Mouse (Mus musculus): Measurements from ENCODE around the gene Dse. TPM values are rescaled to one million over a fixed set of nuclear protein-coding genes. Genes with fewer than 3 reads are reported as not detected.

Gene Dse
- total RNA-seq, 2 experiments from 2014 or later: 0.79 to 1.3 TPM

DNA sequence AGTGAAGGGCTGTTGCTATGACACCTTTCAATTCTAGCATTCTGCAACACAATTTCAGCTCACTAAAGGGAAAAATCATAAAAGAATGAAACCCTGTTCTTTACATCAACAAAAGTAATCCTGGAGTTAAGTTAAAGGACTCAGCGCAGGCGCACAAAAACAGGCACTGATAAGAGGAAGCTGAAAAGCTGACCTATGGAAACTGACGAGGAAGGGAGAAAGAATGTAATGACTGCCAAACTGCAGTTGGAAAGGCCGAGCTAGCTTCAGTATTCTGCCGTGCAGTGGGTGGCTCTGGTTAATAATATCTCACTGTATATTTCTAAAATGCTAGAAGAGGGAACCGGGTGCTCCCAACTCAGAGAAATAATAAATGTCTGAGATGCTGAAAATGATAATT, 69.5 kb downstream of the Dse start:
- peak; percentile 58 for ATAC-seq (replicated peaks; ENCODE audit: poor library complexity)

DNA sequence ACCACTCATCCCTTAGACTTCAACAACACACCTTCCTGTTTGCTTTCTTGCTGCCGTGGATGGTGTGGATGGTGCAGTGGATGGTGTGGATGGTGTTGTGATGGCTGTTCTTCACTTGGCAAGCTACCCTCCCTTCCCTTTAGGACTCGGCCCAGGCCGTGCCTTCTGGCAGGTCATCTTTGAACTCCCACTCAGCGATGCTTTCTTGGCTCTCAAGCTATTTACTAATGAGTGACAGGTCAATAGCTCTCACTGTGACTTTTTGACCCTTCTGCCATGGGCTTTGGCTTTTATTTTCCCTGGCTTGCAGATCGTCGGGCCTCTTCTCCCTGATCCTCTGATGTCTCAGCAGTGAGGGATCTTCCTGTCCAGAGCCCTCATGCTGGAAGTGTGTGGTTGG, 71.1 kb downstream of the Dse start:
- ATAC-seq (replicated peaks; ENCODE audit: poor library complexity): no peak

DNA sequence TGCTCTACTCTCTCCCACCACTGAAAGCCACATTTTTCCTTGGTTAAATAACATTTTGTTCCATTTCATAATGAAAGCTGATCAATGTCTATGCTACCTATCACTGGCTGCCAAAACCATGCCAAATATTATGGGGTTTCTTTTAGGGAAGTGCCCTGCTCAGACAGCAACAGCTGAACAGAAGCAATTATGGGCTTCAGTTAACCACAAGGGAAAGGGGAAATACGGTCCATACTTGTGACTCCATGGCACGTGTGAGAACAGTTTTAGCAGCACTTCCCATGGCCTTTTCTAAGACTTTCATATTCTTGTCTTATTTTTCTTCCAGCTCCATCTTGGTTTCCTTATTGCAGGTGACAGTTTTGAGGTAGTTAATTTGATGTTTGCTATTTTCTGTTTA, 76.2 kb downstream of the Dse start:
- ATAC-seq (replicated peaks; ENCODE audit: poor library complexity): peak; percentile 79

DNA sequence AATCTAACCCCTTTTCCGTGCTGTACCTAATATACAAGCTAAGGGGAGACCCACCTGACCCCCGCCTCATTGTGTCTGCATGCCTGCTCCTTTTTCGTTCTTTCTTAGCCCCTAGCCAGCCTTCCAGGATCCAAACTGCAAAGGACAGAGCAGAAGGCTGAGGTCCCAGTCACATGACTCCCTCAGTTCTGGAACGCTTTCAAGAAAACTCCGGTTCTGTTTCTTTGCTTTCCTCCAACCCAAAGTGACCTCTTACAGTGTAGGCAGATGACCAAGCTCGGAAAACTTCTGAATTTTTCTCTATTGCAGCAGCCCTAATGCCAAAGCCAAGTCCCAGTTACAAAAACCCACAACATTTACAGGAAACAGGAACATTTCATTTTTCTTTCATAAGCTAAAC, 79.1 kb downstream of the Dse start:
- peak; percentile 10; the same call in 1 of the 2 replicates for ATAC-seq (replicated peaks; ENCODE audit: poor library complexity)

DNA sequence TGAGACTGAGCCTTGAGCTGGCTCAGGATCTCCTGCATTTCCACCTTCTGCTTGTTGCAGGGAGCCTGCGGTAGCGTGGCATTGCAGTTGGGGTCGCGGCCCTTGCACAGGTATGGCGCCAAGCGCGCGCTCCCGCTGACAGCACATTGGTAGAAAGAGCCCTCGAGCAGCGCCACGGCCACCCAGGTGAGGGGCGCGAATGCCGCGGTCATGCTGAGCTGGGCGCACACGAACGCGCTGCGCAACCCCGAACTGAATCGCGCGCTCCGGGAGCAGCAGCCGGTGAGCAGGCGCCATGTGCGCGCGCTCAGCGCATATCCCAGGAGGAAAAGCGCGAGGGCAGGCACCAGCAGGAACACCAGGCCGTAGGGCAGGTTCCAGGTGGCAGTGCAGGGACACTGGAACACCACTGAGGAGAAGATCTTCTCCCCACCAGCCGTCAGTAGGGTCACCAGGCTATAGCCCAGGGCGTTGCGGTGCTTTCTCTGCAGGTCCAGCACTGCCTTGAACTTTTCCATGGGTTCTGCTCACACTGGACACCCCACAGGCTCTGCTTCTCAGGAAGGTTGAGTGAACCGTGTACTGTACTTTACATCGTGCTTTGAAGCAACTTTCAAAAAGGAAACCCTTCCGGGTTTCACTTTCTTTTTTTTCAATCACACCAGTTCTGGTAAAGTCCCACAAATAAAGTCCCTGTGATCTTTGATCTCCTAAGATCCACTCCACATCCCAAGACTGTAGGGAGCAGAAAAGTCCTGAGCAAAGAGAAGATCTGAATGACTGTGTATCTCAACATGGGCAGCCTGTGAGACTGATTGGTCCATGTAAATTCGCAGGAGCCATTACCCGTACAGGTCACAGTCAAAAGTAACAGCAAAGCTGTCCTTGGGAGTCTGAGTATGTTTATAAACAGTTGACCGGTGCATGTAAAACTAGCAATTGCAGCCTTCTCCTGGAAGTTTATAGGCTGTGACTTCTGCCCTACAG, 79.8 kb downstream of the Dse start, which contains the start of gene Calhm6:
Calhm6 (minus strand) TSS at position 593 of the 987 bp plus-strand sequence.
- peak; percentile 52 for ATAC-seq (replicated peaks; ENCODE audit: poor library complexity)

DNA sequence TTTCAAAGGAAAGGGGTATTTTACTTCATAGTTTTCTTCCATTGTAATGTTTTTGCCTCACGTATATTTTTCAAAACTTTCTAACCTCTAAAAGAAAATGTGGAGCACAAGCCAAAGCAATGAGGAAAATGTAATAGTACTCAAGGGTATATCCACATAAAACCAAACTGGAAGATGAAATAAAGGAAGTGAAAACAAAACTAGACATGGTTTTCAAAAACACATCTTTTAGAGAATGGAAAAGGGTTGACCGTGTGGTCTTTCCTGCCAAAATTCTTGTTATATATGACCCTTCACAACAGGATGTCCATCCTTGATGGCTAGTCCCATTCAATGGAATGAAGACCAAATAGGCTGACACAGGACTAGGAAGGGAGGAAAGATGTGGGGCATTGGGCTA, 89.1 kb downstream of the Dse start:
- peak; percentile 20; the same call in 1 of the 2 replicates for ATAC-seq (replicated peaks; ENCODE audit: poor library complexity)

DNA sequence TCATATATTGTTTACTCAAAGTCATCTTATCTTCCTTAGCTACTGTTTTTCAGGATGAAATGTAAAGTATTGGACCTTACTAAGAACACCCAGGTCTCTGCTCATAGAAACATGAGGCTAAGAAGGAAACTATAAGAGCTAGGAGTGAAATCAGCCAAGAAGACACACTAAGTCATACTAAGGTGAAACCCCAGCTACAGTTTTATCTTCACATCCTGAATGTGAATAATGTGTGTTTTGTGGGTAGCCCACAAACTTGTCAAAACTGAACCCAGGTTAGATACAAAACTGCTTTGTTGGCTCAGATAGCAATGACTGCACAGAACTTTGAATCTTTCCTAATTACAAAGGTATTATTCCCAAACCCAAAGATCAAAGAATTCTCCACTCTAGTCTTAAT, 89.7 kb downstream of the Dse start:
- ATAC-seq (replicated peaks; ENCODE audit: poor library complexity): no peak

DNA sequence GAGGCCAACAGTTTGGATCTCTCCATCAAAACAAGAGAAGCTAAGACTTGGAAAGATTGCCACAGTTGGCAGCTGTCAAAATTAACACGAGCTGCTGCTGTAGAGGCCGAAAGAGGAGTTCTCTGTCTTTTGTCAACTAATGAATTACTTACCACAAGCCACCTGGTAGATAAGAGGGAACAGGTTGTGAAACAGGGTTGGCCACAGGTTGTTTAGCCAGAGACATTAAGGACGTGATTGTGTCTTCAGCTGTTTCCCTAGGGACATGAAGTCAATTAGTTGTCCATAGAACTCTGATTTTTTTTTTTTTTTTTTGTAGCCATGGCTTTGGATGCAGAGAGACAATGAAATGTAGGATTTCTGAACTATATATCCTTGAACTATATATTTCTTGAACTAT, 90.4 kb downstream of the Dse start:
- ATAC-seq (replicated peaks; ENCODE audit: poor library complexity): 0 out of 2 replicates have a peak, but pooled peaks have one; percentile 29

DNA sequence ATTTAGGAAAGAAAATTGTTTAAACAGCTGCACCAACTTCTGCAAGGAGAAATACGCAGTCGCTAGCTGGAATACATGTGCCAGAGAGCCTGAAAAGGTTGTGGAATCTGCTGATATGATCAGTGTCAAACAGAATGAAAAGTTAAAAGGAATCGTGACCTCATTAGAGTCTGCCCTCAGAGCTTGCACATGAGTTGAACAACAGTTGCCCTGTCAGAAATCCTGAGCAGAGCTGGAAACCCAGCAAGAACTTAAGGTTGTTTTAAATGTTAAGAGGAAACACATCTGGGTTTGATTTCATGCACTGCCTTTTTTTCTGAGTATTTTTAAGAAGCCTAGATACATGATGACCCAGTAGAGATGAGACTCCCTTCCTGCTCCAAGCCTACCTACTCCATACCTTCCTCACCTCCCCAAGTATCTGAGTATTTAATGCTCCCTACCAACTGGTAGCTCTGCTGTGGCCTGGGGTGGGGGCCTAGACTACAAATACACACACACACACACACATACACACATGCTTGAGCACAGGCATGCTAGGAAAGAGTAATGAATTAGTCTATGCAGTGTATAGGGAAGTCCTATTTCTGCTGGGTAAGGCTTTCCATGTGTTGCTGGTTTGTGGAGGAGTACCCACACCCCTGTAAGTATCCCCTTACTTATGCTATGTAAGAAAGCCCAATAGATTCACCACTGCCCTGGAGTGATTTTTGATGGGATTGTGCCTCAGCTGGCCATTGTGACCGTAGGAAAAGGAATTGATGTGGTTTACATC, 95.4 kb downstream of the Dse start:
- no peak for ATAC-seq (replicated peaks; ENCODE audit: poor library complexity)

DNA sequence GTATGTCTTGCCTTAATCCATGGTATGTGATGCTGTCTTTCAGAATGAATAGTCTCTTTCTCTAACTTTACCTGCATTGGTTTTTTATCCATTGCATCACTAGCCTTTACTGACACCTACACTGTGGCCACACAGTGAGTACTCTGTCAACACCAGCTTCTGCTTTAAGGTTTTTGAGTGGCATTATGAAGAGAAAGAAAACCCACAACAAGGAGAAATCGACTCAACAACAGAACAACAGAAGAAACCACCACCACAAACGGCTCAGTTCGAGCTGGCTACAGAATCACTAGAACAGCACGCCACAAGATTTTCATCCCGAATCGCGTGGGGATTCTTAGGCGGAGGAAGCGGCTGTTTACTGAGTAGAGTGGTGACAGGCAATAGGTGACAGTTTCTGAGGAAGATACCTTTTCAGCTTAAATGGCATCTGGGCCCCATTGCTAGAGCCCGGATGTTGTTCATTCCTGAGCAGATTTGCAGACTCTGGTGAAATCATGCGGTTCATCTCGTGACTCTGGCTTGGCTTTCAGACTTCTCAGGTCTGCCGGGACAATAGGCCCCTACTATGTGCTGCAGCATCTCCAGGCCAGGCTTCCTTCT, 96.6 kb downstream of the Dse start:
- ATAC-seq (replicated peaks; ENCODE audit: poor library complexity): peak; percentile 20; the same call in 1 of the 2 replicates

Other genes starting within 250 kb of the Dse start
- gene Rwdd1, start 188.1 kb downstream of the Dse start, total RNA-seq (2015): 188 and 197 TPM in 2 replicates
- 166 and 213 TPM in 2 replicates for gene Rwdd1, start 188.1 kb downstream of the Dse start, total RNA-seq (2017)
- not detected in 2 replicates for gene Trappc3l, start 170.1 kb downstream of the Dse start, total RNA-seq (2015)
- not detected in 2 replicates for gene Trappc3l, start 170.1 kb downstream of the Dse start, total RNA-seq (2017)
- not detected in 2 replicates for gene Calhm4, start 163.4 kb downstream of the Dse start, total RNA-seq (2015)
- gene Calhm4, start 163.4 kb downstream of the Dse start, total RNA-seq (2017): not detected in 2 replicates
- not detected in 2 replicates for gene Calhm5, start 111.2 kb downstream of the Dse start, total RNA-seq (2015)
- not detected in 2 replicates for gene Calhm5, start 111.2 kb downstream of the Dse start, total RNA-seq (2017)
- 3.4 and 3.8 TPM in 2 replicates for gene Calhm6, start 79.7 kb downstream of the Dse start, total RNA-seq (2015)
- gene Calhm6, start 79.7 kb downstream of the Dse start, total RNA-seq (2017): 2.6 and 3.5 TPM in 2 replicates
- gene Tspyl1, start 74.5 kb upstream of the Dse start, total RNA-seq (2015): 29.5 and 34.2 TPM in 2 replicates
- 36.7 and 36.9 TPM in 2 replicates for gene Tspyl1, start 74.5 kb upstream of the Dse start, total RNA-seq (2017)
- 3.2 and 3.6 TPM in 2 replicates for gene Tspyl4, start 89.7 kb upstream of the Dse start, total RNA-seq (2015)
- 1.0 and 1.8 TPM in 2 replicates for gene Tspyl4, start 89.7 kb upstream of the Dse start, total RNA-seq (2017)
- gene Col10a1, start 182.3 kb upstream of the Dse start, total RNA-seq (2015): not detected in 2 replicates
- gene Col10a1, start 182.3 kb upstream of the Dse start, total RNA-seq (2017): not detected in 2 replicates
- gene Nt5dc1, start 210.8 kb upstream of the Dse start, total RNA-seq (2015): 27.3 and 31.8 TPM in 2 replicates
- gene Nt5dc1, start 210.8 kb upstream of the Dse start, total RNA-seq (2017): 25.3 and 26.5 TPM in 2 replicates